Mouse (Mus musculus) hindbrain, embryonic 10.5 days (tissue): ENCODE data around the gene Rnf220. TPM values are rescaled to one million over a fixed set of nuclear protein-coding genes. Genes with fewer than 3 reads are reported as not detected.

Experiments used
- DNase-seq: peaks from one replicate; pipeline ENCODE4 v3.0.0-alpha.2; 2017; ENCODE audit warnings: low spot score
- H3K27ac ChIP-seq: fragments of 300-500 bp; sonication (generic); 2 replicates; pipeline ENCODE4 v1.5.1; 2016; ENCODE audit warnings: mild to moderate bottlenecking, moderate library complexity
- H3K27me3 ChIP-seq: fragments of 300-500 bp; sonication (generic); 2 replicates; pipeline ENCODE4 v1.6.1; 2016; ENCODE audit warnings: mild to moderate bottlenecking; ENCODE audit not compliant: poor library complexity, insufficient read depth, severe bottlenecking
- H3K36me3 ChIP-seq: fragments of 300-500 bp; sonication (generic); 2 replicates; pipeline ENCODE4 v1.6.1; 2016; ENCODE audit warnings: mild to moderate bottlenecking, moderate library complexity
- H3K4me1 ChIP-seq: fragments of 300-500 bp; sonication (generic); replicated peaks from 2 replicates; pipeline ENCODE4 v1.6.1; 2016; ENCODE audit warnings: mild to moderate bottlenecking
- H3K4me3 ChIP-seq: fragments of 300-500 bp; sonication (generic); 2 replicates; pipeline ENCODE4 v1.5.1; 2016; ENCODE audit warnings: mild to moderate bottlenecking, moderate library complexity
- H3K9me3 ChIP-seq: fragments of 300-500 bp; sonication (generic); 2 replicates; pipeline ENCODE4 v1.6.1; 2016; ENCODE audit warnings: mild to moderate bottlenecking, moderate library complexity
- WGBS: fragments of 180-500 bp; shearing (Covaris S2); methylation state at CpG from one replicate; pipeline ENCODE4 v1.1.7; 2016; 5-methylcytosine and 5-hydroxymethylcytosine counted together
- polyA plus RNA-seq: library from polyadenylated mRNA; unstranded; fragments of >200 nt; fragmentation: Nextera tagmentation; extraction: Ambion mirVana; gene quantifications from 2 replicates; pipeline ENCODE4 v1.2.1, GENCODE M21; 2016

Rnf220 gene
- polyA plus RNA-seq, 1 experiment from 2014 or later: 101 TPM

DNA sequence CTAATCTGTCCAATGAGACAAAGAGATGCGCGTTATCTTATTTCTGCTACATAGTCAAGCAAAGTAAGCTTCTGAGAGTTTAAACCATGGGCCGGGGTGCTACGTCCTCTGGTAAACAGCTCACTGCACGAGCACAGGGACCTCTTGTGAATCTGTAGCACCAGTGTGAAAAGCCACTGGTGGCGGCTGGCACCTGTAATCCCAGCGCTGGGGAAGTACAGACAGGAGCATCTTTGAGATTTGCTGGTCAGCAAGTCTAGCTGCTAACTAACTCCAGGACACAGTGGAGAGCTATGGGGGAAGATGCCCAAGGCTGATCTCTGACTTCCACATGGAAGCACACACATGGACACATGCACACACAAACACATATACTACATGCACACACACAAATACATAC, 28.9 kb downstream of the Rnf220 start:
- Histone ChIP-seq H3K36me3 (peaks cover 32% of the 10 kb centered on the region), H3K9me3 (no peaks in the 10 kb centered on the region), H3K4me1 (peaks cover 27% of the 10 kb centered on the region), H3K27ac (0 out of 2 replicates have a peak overlapping the region, but pooled peaks have one; percentile 8), H3K27me3 (peaks cover 3% of the 10 kb centered on the region), H3K4me3 (no peak overlapping the region)
- no peak for DNase-seq
- 85% methylated on average over 7 of the region's 7 CpGs for WGBS

DNA sequence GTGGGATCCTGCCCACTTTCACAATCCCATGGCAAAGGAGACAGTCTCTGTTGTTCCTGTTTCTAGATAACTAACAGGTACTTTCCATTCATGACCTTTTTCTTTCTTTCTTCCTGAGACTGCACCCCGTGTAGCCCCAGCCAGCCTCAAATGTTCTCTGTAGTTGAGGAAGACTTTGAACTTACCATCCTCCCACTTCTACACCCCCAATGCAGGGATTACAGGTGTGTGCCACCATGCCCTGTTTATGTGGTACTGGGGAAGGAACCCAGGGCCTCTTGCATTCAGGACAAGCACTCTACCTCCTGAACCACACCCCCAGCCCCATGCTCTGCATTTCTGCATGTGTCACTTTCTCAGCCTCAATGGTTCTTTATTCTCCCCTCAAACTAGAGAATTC, 47.7 kb downstream of the Rnf220 start:
- Histone ChIP-seq H3K4me3 (no peak overlapping the region), H3K27me3 (no peaks in the 10 kb centered on the region), H3K36me3 (peaks cover 7% of the 10 kb centered on the region; the same call in 1 of the 2 replicates), H3K4me1 (no peaks in the 10 kb centered on the region), H3K27ac (no peak overlapping the region), H3K9me3 (no peaks in the 10 kb centered on the region)
- no peak for DNase-seq
- WGBS: 87% methylated on average over 1 of the region's 1 CpGs

DNA sequence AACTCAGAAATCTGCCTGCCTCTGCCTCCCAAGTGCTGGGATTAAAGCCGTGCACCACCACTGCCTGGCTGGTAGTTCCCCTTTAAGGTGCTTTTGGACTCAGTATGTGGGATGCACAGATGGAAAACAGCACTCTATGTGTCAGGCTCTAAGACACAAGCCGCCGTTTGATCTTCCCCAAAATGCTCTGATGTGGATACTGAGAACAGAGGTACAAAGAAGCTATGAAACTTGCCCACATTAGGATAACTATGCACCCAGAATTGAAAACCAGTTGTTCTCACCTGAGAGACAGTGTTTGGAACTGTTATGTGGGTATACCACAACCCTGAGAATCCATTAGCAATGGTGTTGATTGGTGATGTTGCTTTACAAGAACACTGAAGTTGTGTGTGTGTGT, 48.9 kb downstream of the Rnf220 start:
- WGBS: 91% methylated on average over 3 of the region's 3 CpGs
- no peak overlapping the region for H3K4me3 ChIP-seq
- no peaks in the 10 kb centered on the region for H3K27me3 ChIP-seq
- no peaks in the 10 kb centered on the region for H3K4me1 ChIP-seq
- 0 out of 2 replicates have a peak, but pooled peaks cover 5% of the 10 kb centered on the region for H3K36me3 ChIP-seq
- no peak overlapping the region for H3K27ac ChIP-seq
- H3K9me3 ChIP-seq: no peaks in the 10 kb centered on the region
- no peak for DNase-seq

- Histone ChIP-seq H3K4me3 (no peak overlapping the region), H3K36me3 (0 out of 2 replicates have a peak, but pooled peaks cover 5% of the 10 kb centered on the region)
- 89% methylated on average over 19 of the region's 19 CpGs for WGBS
Measured at GRCm38 (mm10) chr4:117445516-117446207, 51.2 kb downstream of the Rnf220 start.

GRCm38 (mm10) chr4:117438919-117439318, 57.9 kb downstream of the Rnf220 start:
- peaks cover 8% of the 10 kb centered on the region for H3K4me1 ChIP-seq
- H3K4me3 ChIP-seq: no peak overlapping the region
- no peak for DNase-seq
- WGBS: 85% methylated on average over 3 of the region's 3 CpGs
- peaks cover 58% of the 10 kb centered on the region for H3K27me3 ChIP-seq
- H3K36me3 ChIP-seq: no peaks in the 10 kb centered on the region
- H3K9me3 ChIP-seq: no peaks in the 10 kb centered on the region
- H3K27ac ChIP-seq: no peak overlapping the region

More at GRCm38 (mm10) chr4:117445516-117446207, 51.2 kb downstream of the Rnf220 start:
- no peak for DNase-seq
- Histone ChIP-seq H3K27me3 (peaks cover 17% of the 10 kb centered on the region), H3K4me1 (no peaks in the 10 kb centered on the region), H3K9me3 (no peaks in the 10 kb centered on the region), H3K27ac (no peak overlapping the region)

GRCm38 (mm10) chr4:117438064-117438463, 58.8 kb downstream of the Rnf220 start:
- H3K9me3 ChIP-seq: no peaks in the 10 kb centered on the region
- H3K4me3 ChIP-seq: no peak overlapping the region
- peaks cover 8% of the 10 kb centered on the region for H3K4me1 ChIP-seq
- no peaks in the 10 kb centered on the region for H3K36me3 ChIP-seq
- H3K27ac ChIP-seq: no peak overlapping the region
- DNase-seq: no peak
- peaks cover 63% of the 10 kb centered on the region for H3K27me3 ChIP-seq
- WGBS: 83% methylated on average over 14 of the region's 14 CpGs

DNA sequence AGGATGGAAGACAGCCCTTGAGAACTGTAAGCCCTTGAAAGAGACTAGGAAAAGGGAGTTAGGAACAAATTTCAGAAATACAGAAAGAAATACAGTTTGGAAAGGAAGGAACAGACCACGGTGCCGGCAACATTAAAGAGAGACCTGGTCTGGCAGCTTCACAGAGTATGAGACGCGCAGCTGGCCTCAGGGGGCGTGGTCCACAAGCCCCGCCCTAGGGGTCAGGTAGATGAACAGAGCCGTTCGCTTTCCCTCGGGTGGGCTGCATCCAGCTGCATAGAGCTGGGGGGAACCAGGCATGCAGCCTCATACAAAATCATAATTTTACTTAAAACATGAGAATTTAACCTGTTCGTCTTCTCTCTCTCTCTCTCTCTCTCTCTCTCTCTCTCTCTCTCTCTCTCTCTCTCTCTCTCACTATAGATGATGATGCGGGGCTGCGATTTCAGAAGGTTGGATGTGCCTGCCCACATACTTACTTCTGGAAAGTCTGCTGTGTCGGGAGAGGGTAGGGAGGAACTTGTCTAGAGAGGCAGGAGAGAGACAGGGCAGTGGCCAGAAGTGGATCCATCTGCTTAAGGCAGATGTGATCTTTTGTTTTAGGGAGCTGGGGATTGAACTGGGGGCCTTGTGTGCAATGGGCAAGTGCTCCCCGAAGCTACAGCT, 59.7 kb downstream of the Rnf220 start:
- H3K27me3 ChIP-seq: peaks cover 66% of the 10 kb centered on the region
- WGBS: 45% methylated on average over 14 of the region's 14 CpGs

DNA sequence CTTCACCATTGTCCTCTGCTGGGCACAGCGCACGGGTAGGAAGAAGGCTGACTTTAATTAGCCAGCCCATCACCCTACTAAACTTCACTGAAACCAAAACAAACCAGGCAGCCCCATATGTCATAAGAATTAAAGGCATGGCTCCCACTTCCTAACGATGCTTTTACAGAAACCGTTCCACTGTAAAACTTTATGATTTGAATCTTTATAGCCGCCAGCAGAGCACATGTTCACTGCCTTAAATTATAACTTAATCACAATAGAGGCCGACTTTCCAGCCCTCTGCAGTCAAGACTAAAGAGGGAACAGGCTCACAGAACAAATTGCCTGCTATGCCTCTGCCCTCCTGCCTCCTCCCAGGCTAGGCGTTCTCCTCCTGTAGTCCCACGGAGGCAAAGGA, 62.5 kb downstream of the Rnf220 start:
- H3K4me3 ChIP-seq: no peak overlapping the region
- no peaks in the 10 kb centered on the region for H3K36me3 ChIP-seq
- H3K9me3 ChIP-seq: no peaks in the 10 kb centered on the region
- DNase-seq: no peak
- 79% methylated on average over 8 of the region's 8 CpGs for WGBS
- H3K27ac ChIP-seq: no peak overlapping the region
- H3K4me1 ChIP-seq: peaks cover 14% of the 10 kb centered on the region
- H3K27me3 ChIP-seq: peaks cover 82% of the 10 kb centered on the region

More for the DNA sequence above, 59.7 kb downstream of the Rnf220 start:
- Histone ChIP-seq H3K4me1 (peaks cover 8% of the 10 kb centered on the region), H3K4me3 (no peak overlapping the region), H3K36me3 (no peaks in the 10 kb centered on the region), H3K9me3 (no peaks in the 10 kb centered on the region), H3K27ac (no peak overlapping the region)
- DNase-seq: no peak

DNA sequence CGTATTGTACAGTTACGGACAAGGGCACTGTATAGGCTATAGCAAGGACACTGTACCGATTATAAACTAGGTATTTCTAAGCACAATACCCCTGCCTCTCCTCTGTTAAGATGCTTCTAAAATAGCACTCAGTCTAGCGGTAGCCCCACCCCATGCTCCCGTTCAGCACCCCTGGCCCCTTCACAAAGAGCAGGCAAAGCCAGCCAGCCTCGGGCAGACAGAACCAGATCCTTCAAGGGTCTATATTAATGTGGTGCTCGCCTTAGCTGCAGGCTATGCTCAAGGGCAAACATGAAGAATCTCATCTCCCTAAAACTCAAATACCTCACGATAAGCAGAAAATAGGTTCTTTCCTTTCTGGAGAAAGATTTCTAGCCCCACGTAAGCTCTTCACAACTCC, 67.2 kb downstream of the Rnf220 start:
- Histone ChIP-seq H3K27me3 (peaks cover 89% of the 10 kb centered on the region), H3K9me3 (no peaks in the 10 kb centered on the region)
- no peak for DNase-seq

DNA sequence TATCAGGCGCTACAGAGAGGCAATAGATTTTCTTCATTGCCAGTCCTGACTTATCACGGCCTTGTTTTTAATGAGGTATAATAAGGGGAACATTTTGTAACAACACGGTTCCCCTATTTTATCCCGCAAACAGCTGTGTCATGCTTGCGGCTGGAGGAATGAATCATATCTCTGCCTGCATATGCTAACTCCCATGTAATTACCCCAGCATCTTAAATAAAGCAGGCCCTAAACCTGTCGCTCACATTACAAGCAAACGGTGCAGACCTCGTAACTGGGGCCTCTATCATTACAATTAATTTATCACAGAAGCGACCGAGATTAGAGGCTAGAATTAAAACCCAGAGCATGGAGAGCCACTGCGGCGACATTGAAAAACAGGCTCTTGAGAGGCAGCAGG, 69.3 kb downstream of the Rnf220 start:
- Histone ChIP-seq H3K27ac (no peak overlapping the region), H3K9me3 (no peaks in the 10 kb centered on the region), H3K4me3 (no peak overlapping the region), H3K27me3 (peaks cover 82% of the 10 kb centered on the region), H3K36me3 (no peaks in the 10 kb centered on the region), H3K4me1 (peaks cover 28% of the 10 kb centered on the region; the same call in 1 of the 2 replicates)
- WGBS: 71% methylated on average over 12 of the region's 12 CpGs
- DNase-seq: no peak

More for the DNA sequence above, 67.2 kb downstream of the Rnf220 start:
- Histone ChIP-seq H3K27ac (no peak overlapping the region), H3K4me1 (peaks cover 30% of the 10 kb centered on the region), H3K4me3 (no peak overlapping the region), H3K36me3 (no peaks in the 10 kb centered on the region)
- WGBS: 76% methylated on average over 9 of the region's 9 CpGs

DNA sequence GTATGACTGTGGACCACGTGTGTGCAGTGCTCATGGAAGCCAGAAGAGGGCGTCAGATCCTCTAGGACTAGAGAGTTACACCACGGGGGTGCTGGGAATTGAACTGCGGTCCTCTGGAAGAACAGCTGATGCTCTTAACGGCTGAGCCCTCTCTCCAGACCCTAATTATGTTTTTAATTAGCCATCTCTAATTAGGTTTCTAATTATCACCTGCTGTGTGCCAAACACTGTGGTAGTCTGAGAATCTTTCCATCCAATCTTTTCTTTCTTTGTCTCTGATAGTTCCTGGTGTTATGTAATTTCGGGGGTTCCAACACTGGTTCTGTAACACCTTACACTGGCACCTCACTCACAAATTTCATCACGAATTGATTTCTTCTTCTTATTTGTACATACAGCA, 75.8 kb downstream of the Rnf220 start:
- Histone ChIP-seq H3K36me3 (no peaks in the 10 kb centered on the region), H3K9me3 (peaks cover 4% of the 10 kb centered on the region; the same call in 1 of the 2 replicates), H3K4me3 (no peak overlapping the region), H3K27me3 (peaks cover 78% of the 10 kb centered on the region), H3K27ac (no peak overlapping the region), H3K4me1 (peaks cover 7% of the 10 kb centered on the region)
- DNase-seq: no peak
- 94% methylated on average over 7 of the region's 7 CpGs for WGBS

DNA sequence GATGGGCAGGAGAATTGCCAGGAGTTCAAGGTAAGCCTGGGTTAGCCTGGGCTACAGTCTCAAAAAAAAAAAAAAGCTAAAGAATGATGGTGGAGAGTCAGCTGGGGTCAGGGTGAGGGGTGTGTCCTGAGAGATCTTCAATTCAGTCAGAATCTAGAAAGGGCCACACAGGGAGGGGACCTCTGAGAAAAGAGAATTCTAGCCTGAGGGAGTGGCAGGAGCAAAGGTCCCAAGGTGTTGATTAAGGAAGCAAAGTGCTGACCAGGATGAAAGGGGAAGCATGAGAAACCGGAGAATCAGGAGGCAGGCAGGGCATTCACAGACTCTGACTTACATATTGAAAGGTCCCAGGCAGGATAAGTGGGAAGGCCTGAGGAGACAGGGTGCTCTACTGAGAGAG, 80.0 kb downstream of the Rnf220 start:
- Histone ChIP-seq H3K36me3 (no peaks in the 10 kb centered on the region), H3K27me3 (peaks cover 97% of the 10 kb centered on the region), H3K4me1 (peaks cover 49% of the 10 kb centered on the region), H3K4me3 (no peak overlapping the region), H3K27ac (no peak overlapping the region), H3K9me3 (peaks cover 4% of the 10 kb centered on the region; the same call in 1 of the 2 replicates)
- no peak for DNase-seq
- WGBS: 54% methylated on average over 1 of the region's 1 CpGs

DNA sequence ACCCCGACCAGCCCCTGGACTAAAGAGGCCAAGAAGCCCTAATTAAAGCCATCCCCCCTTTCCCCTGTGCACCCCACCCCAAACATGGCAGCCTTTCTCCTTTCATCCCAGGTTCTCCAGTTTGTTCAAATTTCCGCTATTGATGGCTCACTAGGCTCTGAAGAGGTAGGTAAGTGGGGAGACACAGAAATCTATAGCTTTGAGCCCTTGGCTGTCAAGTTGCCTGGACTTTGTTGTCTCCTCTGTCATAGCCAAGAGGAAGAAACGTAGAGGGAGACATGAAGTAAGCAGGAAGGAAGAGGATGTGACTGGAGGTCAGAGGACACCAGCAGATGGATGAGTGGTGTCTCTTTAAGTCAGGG, 86.8 kb downstream of the Rnf220 start:
- Histone ChIP-seq H3K4me1 (peaks cover 95% of the 10 kb centered on the region), H3K36me3 (no peaks in the 10 kb centered on the region)
- 8% methylated on average over 3 of the region's 3 CpGs for whole genome bisulfite sequencing

More for the DNA sequence above, 86.8 kb downstream of the Rnf220 start:
- DNase-seq: no peak
- Histone ChIP-seq H3K9me3 (no peaks in the 10 kb centered on the region), H3K27me3 (peaks cover 100% of the 10 kb centered on the region), H3K4me3 (peak overlapping the region; percentile 2; the same call in 1 of the 2 replicates), H3K27ac (peak overlapping the region; percentile 83)
